Mouse (Mus musculus) cerebellum, adult 9-10 months (tissue): ENCODE measurements around the gene Gm29609.

ENCODE experiments used
- DNase-seq: peaks from one replicate; pipeline ENCODE4 v3.0.0; 2022

Gm29609 gene

GRCm38 (mm10) chr5:31138241-31138967 is 41.3 kb downstream of the Gm29609 start, which contains the start of gene Ucn:
TSS of gene Ucn (minus strand) at chr5:31138829.
- no peak for DNase-seq

- no peak for DNase-seq
These were observed 42.1 kb downstream of the Gm29609 start for GRCm38 (mm10) chr5:31137658-31138057.

GRCm38 (mm10) chr5:31136730-31137424 is 42.8 kb downstream of the Gm29609 start:
- no peak for DNase-seq

- no peak for DNase-seq
These were observed 53.7 kb downstream of the Gm29609 start for GRCm38 (mm10) chr5:31126050-31126449.

- no peak for DNase-seq
These were observed 56.2 kb downstream of the Gm29609 start for GRCm38 (mm10) chr5:31123481-31123880.

GRCm38 (mm10) chr5:31121111-31121510 is 58.6 kb downstream of the Gm29609 start:
- DNase-seq: no peak

- DNase-seq: no peak
These were observed 62.8 kb downstream of the Gm29609 start for GRCm38 (mm10) chr5:31116912-31117311.

- no peak for DNase-seq
These were observed 63.4 kb downstream of the Gm29609 start, which contains the start of gene Trim54 for GRCm38 (mm10) chr5:31116354-31116753. TSS of gene Trim54 (plus strand) at chr5:31116712.

- no peak for DNase-seq
These were observed 68.9 kb downstream of the Gm29609 start for GRCm38 (mm10) chr5:31110781-31111180.

GRCm38 (mm10) chr5:31108000-31108490 is 71.7 kb downstream of the Gm29609 start, which contains the start of gene Slc30a3:
TSS of gene Slc30a3 (minus strand) at chr5:31108237.
- DNase-seq: no peak

- no peak for DNase-seq
These were observed 73.8 kb downstream of the Gm29609 start, which contains the start of gene Dnajc5g for GRCm38 (mm10) chr5:31105814-31106335. TSS of gene Dnajc5g (plus strand) at chr5:31106285.

GRCm38 (mm10) chr5:31095711-31096480 is 83.8 kb downstream of the Gm29609 start:
- no peak for DNase-seq

- DNase-seq: no peak
These were observed 84.7 kb downstream of the Gm29609 start for GRCm38 (mm10) chr5:31094799-31095691.
